Comparison of ENCODE assay signal across 14 mouse cellular contexts in genomic region chr10:78296371-78296770, GRCm38 (mm10). TPM values are rescaled to one million over a fixed set of nuclear protein-coding genes. Genes with fewer than 3 reads are reported as not detected.
DNase-seq lines count a peak whose midpoint lies in the region; ATAC-seq and TF ChIP-seq lines count a peak whose summit lies in the region.
"Had no signal": no experiment of that assay in that cellular context is flagged by ENCODE, and none has a peak within 500 bp of the region (broad histone marks: within the 10 kb centered on the region; RNA-seq: fewer than 3 reads in every experiment).

No protein-coding gene starts in this region.

- H3K4me2 ChIP-seq in heart, postnatal 0 days (ENCODE audit: low read depth, low read length): peak overlapping the region; percentile 64
- H3K4me2 ChIP-seq: forebrain, embryonic 12.5 days; limb, embryonic 12.5 days; lung, embryonic 14.5 days; midbrain, embryonic 12.5 days had no signal

- no peaks in the 10 kb centered on the region for H3K27me3 ChIP-seq in heart, postnatal 0 days (ENCODE audit: control insufficient read depth, insufficient read depth, low read length)
- no peaks in the 10 kb centered on the region for H3K27me3 ChIP-seq in testis, adult 2 months (ENCODE audit: control insufficient read depth, insufficient read depth, low read length)
- H3K27me3 ChIP-seq: forebrain, embryonic 12.5 days; limb, embryonic 12.5 days; midbrain, embryonic 12.5 days had no signal

- no peak for TF ChIP-seq POLR2A in testis, adult 2 months (IDR thresholded peaks at IDR 0.05; ENCODE audit: control insufficient read depth, low read depth, low read length)

- no peak for TF ChIP-seq CTCF in heart, postnatal 0 days (IDR thresholded peaks at IDR 0.05; ENCODE audit: low read depth)
- no peak for TF ChIP-seq CTCF in testis, adult 2 months (IDR thresholded peaks at IDR 0.05; ENCODE audit: control insufficient read depth, insufficient read depth, insufficient replicate concordance, low read depth, low read length)

- peak overlapping the region; percentile 99 for H3K27ac ChIP-seq in heart, postnatal 0 days (ENCODE audit: low read depth)
- H3K27ac ChIP-seq in testis, adult 2 months (ENCODE audit: control insufficient read depth, insufficient read depth, low read depth, low read length): peak overlapping the region; percentile 24; the same call in 1 of the 2 replicates
- H3K27ac ChIP-seq: forebrain, embryonic 12.5 days; limb, embryonic 12.5 days; midbrain, embryonic 12.5 days had no signal

- no peak for TF ChIP-seq EP300 in heart, postnatal 0 days (IDR thresholded peaks at IDR 0.05; ENCODE audit: low read depth)

- H3K9ac ChIP-seq in heart, postnatal 0 days (replicated peaks; ENCODE audit: low read depth, low read length): peak overlapping the region; percentile 64
- H3K9ac ChIP-seq: forebrain, embryonic 12.5 days; limb, embryonic 12.5 days; lung, embryonic 14.5 days; midbrain, embryonic 12.5 days had no signal

- 87% methylated on average over 5 of the region's 5 CpGs for WGBS in heart, postnatal 0 days

- no peak for ATAC-seq in heart, postnatal 0 days (ENCODE audit: insufficient read depth, low read depth)
- ATAC-seq: hindbrain, postnatal 0 days had no signal

- H3K9me3 ChIP-seq in heart, postnatal 0 days (replicated peaks; ENCODE audit: control insufficient read depth, low read length): no peaks in the 10 kb centered on the region
- H3K9me3 ChIP-seq: forebrain, embryonic 12.5 days; limb, embryonic 12.5 days; midbrain, embryonic 12.5 days had no signal

- H3K36me3 ChIP-seq in heart, postnatal 0 days (replicated peaks; ENCODE audit: control insufficient read depth, insufficient read depth, low read length): peaks cover 3% of the 10 kb centered on the region; the same call in 1 of the 2 replicates
- H3K36me3 ChIP-seq in testis, adult 2 months (ENCODE audit: control insufficient read depth, insufficient read depth, low read length): no peaks in the 10 kb centered on the region
- H3K36me3 ChIP-seq: forebrain, embryonic 12.5 days; limb, embryonic 12.5 days; midbrain, embryonic 12.5 days had no signal

- DNase-seq in heart, postnatal 0 days (ENCODE audit: low spot score): no peak
- no peak for DNase-seq in heart, postnatal 4 days
- no peak for DNase-seq in testis, postnatal 14 days (ENCODE audit: low spot score)
- DNase-seq in lung, postnatal 14 days: peak; percentile 34
- no peak for DNase-seq in left cerebral cortex, adult 18-20 months (ENCODE audit: low spot score in 2 of 2)
- DNase-seq in cerebellum, postnatal 25 days: no peak
- DNase-seq: heart, adult 11 months; lung, embryonic 14.5 days; right cerebral cortex, adult 18-20 months had no signal

- peak overlapping the region; percentile 47; the same call in 1 of the 2 replicates for H3K4me3 ChIP-seq in heart, postnatal 0 days (ENCODE audit: low read depth, low read length)
- H3K4me3 ChIP-seq in testis, adult 2 months (ENCODE audit: control insufficient read depth, low read depth, low read length): no peak overlapping the region; the same call in 1 of the 2 replicates
- H3K4me3 ChIP-seq: forebrain, embryonic 12.5 days; limb, embryonic 12.5 days; midbrain, embryonic 12.5 days had no signal

- H3K4me1 ChIP-seq in heart, postnatal 0 days (ENCODE audit: control insufficient read depth, insufficient read depth): peaks cover 52% of the 10 kb centered on the region
- no peaks in the 10 kb centered on the region; the same call in 1 of the 2 replicates for H3K4me1 ChIP-seq in testis, adult 2 months (ENCODE audit: control insufficient read depth, insufficient read depth, low read length)
- H3K4me1 ChIP-seq: forebrain, embryonic 12.5 days had no signal

RNA-seq across cellular contexts. Expression of gene Trappc10, which starts 51.9 kb away (rescaled TPM):
- total RNA-seq in heart, postnatal 0 days (2014; rRNA removed; ENCODE audit: low replicate concordance): 51.0 and 53.3 TPM in 2 replicates
- 13.2 and 13.6 TPM in 2 replicates for polyA plus RNA-seq in heart, postnatal 0 days (2015; fragmentation: Nextera tagmentation; extraction: Ambion mirVana)
- total RNA-seq in heart, postnatal 4 days (2021): 10 to 100 TPM; 43.6 to 45.3 TPM
- polyA plus RNA-seq in testis, adult 2 months (2012; rRNA removed): 20.3 and 20.4 TPM in 2 replicates
- 10 to 100 TPM; 84.4 to 85.7 TPM for total RNA-seq in left cerebral cortex, adult 18-20 months (2021)

RNA-seq across cellular contexts. Expression of gene Agpat3, which starts 55.9 kb away (rescaled TPM):
- total RNA-seq in heart, postnatal 0 days (2014; rRNA removed; ENCODE audit: low replicate concordance): 151 and 164 TPM in 2 replicates
- 173 and 182 TPM in 2 replicates for polyA plus RNA-seq in heart, postnatal 0 days (2015; fragmentation: Nextera tagmentation; extraction: Ambion mirVana)
- total RNA-seq in heart, postnatal 4 days (2021): 100 to 1,000 TPM; 242 to 263 TPM
- polyA plus RNA-seq in testis, adult 2 months (2012; rRNA removed): 1,109 and 1,110 TPM in 2 replicates
- total RNA-seq in left cerebral cortex, adult 18-20 months (2021): 100 to 1,000 TPM; 233 to 243 TPM
